Mouse (Mus musculus) urinary bladder, postnatal 10 days (tissue): ENCODE results near the gene Tubd1.
A peak's percentile ranks its signal among the peaks of the same experiment; 100 is the strongest.
"Not testable (repeated sequence)": the region's sequence is repeated elsewhere in the genome, so short reads cannot be mapped to it uniquely, and the experiment has no call there.

Experiments used
- DNase-seq: peaks from one replicate; pipeline ENCODE4 v3.0.0; 2022; ENCODE audit warnings: low spot score

Tubd1 gene

DNA sequence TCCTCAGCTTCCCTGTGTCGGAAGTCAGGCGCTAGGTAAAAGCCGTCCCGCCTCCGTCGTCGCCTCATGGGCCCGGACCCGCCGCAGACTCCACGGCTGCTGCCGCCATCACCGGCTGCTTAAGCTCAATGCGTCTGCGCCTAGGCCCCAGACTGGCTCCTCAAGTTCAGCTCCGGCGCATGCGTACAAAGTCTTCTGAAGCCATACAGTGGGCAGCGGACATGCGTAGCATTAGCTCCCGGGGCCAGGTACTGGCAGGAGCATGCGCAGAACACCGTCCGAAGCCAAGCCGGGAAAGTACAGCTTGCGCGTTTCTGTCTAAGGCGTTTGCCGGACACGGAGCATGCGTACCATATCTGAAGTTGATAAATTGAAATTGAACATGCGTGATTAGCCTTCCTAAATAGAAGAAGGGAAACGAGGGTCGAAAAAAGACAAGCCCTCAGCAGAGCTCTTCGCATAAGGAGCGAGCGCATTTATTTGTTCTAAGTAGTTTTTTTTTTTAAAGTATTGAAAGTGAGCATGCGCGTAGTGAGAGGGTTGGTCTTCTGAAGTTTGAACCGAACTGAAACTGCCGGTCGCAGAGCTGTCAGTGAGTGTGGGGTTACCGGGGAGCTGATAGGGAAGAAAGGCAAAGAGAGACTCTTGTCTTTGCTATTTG, at the start of gene Tubd1, which contains the start of gene Rps6kb1:
TSS of gene Tubd1 (plus strand) at position 353 of the 661 bp plus-strand sequence.
TSS of gene Rps6kb1 (minus strand) at position 167 of the 661 bp plus-strand sequence.
- peak; percentile 99 for DNase-seq

DNA sequence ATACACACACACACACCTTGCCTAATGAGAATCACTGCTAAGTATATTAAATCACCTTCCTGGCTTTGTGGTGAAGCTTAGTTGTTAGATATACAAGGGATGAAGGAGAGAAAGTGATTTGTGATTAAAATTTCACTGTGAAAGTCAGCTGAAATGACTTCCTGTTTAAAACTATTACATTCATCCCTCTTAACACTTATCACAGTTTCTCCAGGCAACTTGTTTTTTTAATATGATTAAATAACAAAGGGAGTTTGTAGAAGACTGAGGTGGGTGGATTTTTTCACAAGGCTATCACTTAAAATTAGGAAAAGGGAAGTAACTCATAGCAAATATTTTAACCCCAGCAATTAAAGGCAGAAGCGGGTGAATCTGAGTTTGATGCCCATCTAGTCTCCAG, 47.4 kb upstream of the Tubd1 start:
- DNase-seq: no peak

DNA sequence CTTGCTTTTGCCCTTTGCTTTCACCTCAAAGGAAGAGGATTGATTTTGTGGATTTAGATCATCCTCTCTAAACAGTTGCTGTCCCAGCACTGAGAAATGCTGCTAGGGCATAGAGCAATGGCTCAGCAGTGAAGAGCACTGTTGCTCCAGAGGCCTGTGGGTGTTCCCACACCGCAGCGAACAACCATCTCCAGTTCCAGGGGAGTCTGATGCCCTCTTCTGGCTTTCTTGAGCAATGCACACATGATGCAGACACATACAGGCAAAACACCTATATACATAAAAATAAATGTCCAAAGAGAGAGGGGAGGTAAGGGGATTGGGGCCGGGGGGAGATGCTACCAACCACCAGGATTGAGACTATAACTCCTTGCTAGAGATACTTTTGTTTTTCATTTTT, 46.9 kb upstream of the Tubd1 start:
- no peak for DNase-seq

DNA sequence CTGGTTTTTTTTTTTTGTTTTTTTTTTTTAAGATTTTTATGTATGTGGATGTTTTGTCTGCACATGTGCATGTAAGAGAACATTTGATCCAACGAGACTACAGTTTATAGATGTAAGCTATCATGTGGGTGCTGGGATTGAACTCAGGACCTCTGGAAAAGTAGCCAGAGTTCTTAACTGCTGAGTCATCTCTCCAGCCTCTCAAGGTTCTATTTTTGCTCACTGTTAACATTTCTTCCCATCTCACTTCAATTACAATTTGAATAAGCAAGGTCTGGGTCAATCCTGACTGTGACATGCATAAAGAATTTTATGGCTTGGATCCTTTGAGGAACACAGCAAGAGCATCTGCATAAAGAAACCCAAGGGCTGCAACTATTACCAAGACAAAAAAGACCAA, 44.0 kb upstream of the Tubd1 start:
- DNase-seq: no peak

- DNase-seq: no peak
These were observed 41.7 kb upstream of the Tubd1 start for GRCm38 (mm10) chr11:86503121-86503520.

DNA sequence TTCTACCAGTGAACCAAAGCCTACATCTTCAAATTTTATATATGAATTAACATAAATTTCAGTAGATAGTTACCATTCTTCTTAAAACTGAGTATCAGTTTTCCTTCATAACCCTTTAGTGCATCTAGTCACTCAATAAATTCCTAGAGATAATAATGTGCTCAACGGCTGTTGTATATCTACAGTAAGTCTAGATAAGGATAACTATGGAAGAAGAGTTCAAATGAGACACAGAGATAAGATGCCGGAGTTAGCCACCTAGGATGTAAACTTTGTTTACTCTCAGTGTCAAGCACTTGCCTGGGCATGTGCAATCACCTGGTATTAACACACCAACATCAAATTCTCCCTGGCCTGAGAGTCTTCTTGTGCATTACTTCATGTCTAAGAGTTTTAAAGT, 37.5 kb upstream of the Tubd1 start:
- DNase-seq: no peak

DNA sequence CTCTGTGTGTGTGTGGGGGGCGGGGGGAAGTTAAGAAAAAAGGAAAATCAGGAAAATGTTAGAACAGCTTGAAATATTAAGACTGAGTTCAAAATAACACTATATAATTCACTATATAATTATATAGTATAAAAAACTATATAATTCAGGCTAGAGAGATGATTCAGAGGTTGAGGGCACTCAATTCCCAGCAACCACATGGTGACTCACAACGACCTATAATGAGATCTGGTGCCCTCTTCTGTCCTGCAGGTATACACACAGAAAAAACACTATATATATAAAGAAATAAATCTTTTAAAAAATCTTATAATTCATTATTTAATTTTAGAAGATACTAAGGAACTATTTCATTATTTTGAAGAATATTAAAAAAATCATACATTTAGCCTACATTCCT, 36.8 kb upstream of the Tubd1 start:
- DNase-seq: no peak

DNA sequence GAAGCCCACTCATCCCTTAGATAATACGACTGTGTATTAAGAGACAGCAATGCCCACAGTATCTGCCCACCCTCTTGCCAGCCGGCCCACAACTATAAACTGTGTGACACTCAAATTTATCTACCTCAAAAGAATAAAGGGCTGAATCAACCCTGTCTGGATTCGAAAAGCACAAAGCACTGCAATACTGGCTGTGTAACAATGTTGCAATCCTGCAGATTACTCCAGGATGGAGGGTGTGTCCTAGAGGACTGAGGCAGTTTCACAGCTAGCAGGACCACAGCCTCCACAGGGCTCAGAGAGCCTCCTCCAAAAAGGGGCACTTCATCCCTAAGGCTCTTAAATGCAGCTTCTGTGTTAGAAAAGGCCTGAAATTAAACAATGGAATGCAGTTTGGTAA, 28.2 kb upstream of the Tubd1 start:
- DNase-seq: no peak

GRCm38 (mm10) chr11:86517229-86517628, 27.6 kb upstream of the Tubd1 start:
- DNase-seq: no peak

DNA sequence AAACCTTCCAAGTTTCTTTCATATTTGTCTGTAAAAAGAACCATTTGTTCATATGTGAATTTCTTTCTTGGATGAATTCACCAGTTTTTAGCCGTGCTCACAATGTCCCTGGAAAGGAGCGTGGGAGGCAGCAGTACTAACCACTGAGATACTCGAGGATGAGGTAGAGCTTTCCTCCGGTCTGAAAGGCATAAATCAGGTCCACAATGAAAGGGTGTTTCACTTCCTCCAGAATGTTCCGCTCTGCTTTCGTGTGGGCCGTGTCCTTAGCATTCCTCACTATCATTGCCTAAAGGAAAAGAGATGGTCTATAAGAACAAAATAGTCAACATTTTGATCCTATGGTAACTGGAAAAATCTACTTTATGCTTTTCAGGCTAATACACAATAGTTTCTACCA, 25.0 kb upstream of the Tubd1 start:
- DNase-seq: no peak

GRCm38 (mm10) chr11:86527528-86527927, 17.3 kb upstream of the Tubd1 start:
- DNase-seq: no peak

- no peak for DNase-seq
These were observed 12.0 kb upstream of the Tubd1 start for GRCm38 (mm10) chr11:86532834-86533233.

DNA sequence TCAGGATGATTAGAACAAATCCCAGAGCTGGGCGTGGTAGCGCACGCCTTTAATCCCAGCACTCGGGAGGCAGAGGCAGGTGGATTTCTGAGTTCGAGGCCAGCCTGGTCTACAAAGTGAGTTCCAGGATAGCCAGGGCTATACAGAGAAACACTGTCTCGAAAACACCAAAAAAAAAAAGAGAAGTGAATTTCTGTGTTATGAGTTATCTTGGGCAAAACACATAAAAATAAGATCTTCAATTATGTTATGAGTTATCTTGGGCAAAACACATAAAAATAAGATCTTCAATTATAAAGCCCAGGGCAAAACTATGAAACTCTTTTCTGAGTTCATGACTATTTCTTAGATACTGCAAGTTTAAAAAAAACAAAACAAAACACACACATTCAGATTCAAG, 11.5 kb upstream of the Tubd1 start:
- DNase-seq: not testable (repeated sequence)

- DNase-seq: no peak
These were observed 10.4 kb upstream of the Tubd1 start for GRCm38 (mm10) chr11:86534201-86534910.

GRCm38 (mm10) chr11:86538786-86539185, 6.0 kb upstream of the Tubd1 start:
- no peak for DNase-seq

DNA sequence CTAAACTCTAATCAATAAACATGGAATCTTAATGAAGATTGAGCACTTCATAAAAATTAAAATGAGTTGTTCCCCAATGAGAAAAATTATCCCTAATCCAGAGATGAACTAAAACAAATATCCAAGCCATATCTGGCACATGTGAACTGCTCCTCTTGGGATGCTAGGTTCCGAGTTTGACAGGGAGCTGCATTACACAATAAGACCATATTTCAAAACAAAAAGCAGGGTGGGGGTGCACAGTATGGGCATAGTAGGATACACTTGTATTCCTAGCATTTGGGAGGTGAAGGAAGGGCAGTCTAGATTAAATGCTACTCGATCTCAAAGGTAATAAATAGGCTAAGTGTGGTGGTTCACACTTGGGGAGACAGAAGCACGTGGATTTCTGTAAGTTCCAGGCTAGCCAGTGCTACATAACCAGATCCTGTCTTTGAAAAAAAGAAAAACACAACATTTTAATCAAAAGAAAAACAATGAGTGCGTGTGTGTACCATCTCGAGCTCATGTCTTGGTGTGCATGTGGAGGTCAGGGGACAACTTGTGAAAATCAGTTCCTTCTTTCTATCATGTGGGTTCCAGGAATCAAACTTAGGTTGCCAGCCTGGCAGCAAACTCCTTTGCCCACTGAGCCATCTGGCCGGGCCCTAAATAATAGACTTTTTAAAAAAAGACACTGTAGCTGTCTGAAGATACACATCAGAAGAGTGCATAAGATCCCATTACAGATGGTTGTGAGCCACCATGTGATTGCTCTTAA, 4.9 kb upstream of the Tubd1 start:
- no peak for DNase-seq

- no peak for DNase-seq
These were observed 4.3 kb upstream of the Tubd1 start for GRCm38 (mm10) chr11:86540476-86540845.

- no peak for DNase-seq
These were observed 1.9 kb upstream of the Tubd1 start for GRCm38 (mm10) chr11:86542851-86543250.

DNA sequence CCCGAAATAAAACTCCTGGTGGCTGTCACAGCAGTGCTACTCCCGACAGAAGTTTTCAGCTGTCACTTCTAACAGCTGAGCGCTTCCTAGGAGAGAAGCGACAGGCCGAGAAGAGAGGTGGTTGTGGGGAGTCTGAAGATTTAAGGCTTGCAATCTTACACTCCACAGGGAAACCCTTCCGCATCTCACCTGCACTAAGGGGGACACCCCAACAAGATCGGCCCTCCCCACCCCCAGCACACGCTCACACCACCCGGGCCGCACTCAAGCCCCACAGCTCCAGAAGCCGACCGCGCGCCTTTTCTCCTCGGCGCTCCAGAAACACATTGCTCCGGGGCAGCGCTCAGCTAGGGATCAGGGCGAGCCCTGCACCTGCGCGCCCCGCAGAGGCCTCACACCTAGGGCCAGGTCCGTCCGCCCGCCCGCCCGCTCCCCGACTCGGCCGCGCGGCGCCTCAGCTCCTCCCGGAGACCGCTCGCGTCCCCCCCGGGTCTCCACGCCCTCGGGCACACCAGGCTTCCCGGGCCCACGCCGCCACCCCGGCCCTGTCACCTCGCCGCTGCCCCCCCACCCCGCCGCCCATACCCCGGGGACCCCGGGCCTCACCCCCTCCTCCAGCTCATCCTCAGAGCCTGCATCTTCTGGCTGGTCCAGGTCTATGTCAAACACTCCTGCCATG, 692 bp upstream of the Tubd1 start:
- peak; percentile 24 for DNase-seq

- no peak for DNase-seq
These were observed 765 bp downstream of the Tubd1 start for GRCm38 (mm10) chr11:86545556-86545955.

DNA sequence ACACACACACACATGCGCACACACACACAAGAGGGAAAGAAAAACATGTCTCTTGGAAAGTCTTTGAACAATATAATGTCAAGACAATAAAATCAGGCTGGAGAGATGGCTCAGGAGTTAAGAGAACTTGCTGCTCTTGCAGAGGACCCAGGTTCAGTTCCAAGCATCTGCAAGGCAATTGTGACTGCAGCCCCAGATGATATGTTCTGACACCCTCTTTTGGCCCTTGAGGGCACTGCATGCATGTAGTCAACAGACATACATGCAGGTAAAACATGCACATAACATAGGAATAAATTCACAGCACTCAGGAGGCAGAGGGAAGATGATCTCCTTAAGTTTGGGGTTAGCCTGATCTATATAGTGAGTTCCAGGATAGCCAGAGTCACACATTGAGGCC, 2.6 kb downstream of the Tubd1 start:
- DNase-seq: no peak

GRCm38 (mm10) chr11:86553525-86553924, 8.7 kb downstream of the Tubd1 start:
- DNase-seq: no peak

DNA sequence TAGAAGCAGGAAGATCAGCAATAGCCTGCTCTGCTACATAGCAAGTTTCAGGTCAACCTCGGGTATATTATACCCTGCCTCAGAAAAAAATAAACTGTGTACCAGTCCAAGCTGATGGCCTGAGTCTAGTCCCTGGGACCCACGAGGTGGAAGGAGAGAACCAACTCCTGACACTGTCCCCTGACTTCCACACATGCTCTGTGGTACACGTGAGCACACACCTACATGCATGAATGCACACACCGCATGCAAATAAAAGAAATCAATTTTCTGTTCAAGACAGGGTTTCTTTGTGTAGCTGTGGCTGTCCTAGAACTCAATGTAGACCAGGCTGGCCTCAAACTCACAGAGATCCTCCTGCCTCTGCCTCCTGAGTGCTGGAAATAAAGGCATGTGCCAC, 13.5 kb downstream of the Tubd1 start:
- no peak for DNase-seq
